8 mouse cellular contexts compared by ENCODE assay signal in genomic region chr2:167167515-167168212, GRCm38 (mm10). TPM values are rescaled to one million over a fixed set of nuclear protein-coding genes. Genes with fewer than 3 reads are reported as not detected.
DNase-seq lines count a peak whose midpoint lies in the region; ATAC-seq lines count a peak whose summit lies in the region.

No protein-coding gene starts in this region.

- no peak; the same call in 1 of the 2 replicates for ATAC-seq in heart, embryonic 13.5 days (ENCODE audit: extremely low read depth, insufficient number of reproducible peaks, low FRiP score, low TSS enrichment)

- no peaks in the 10 kb centered on the region for H3K9me3 ChIP-seq in heart, embryonic 13.5 days

- no peaks in the 10 kb centered on the region for H3K36me3 ChIP-seq in heart, embryonic 13.5 days

- peaks cover 24% of the 10 kb centered on the region for H3K4me1 ChIP-seq in heart, embryonic 13.5 days

- 38% methylated on average over 11 of the region's 11 CpGs for WGBS in heart, embryonic 13.5 days

- DNase-seq in adrenal gland, adult 8-10 months, result peak; percentile 18
- DNase-seq in adrenal gland, postnatal 4 days (ENCODE audit: low spot score in 2 of 2), result no peak
- DNase-seq in NIH3T3 (ENCODE audit: low read depth), result peak; percentile 71
- peak; percentile 35 for DNase-seq in lung, postnatal 14 days
- DNase-seq in frontal cortex, postnatal 36 days (ENCODE audit: low spot score in 2 of 2), result no peak
- DNase-seq in right cerebral cortex, postnatal 14 days, result no peak
- no peak for DNase-seq in embryo, embryonic 9.5 days (ENCODE audit: extremely low spot score)

- H3K27me3 ChIP-seq in heart, embryonic 13.5 days (replicated peaks), result peaks cover 6% of the 10 kb centered on the region; the same call in 1 of the 2 replicates

- H3K4me2 ChIP-seq in heart, embryonic 13.5 days, result no peak overlapping the region

- H3K9ac ChIP-seq in heart, embryonic 13.5 days, result no peak overlapping the region

- H3K27ac ChIP-seq in heart, embryonic 13.5 days (replicated peaks), result peak overlapping the region; percentile 59

- no peak overlapping the region for H3K4me3 ChIP-seq in heart, embryonic 13.5 days

RNA-seq across cellular contexts. Expression of gene Kcnb1, which starts 22.3 kb away (rescaled TPM):
- 10 to 100 TPM; 12.6 to 27.7 (median 18.8) TPM for total RNA-seq in adrenal gland, adult 8-10 months (2022)
- total RNA-seq in adrenal gland, postnatal 4 days (2021), result 10 to 100 TPM; 15.8 to 17.0 TPM
- polyA plus RNA-seq in heart, embryonic 13.5 days (2015; fragmentation: Nextera tagmentation; extraction: Ambion mirVana), result 0.19 and 0.49 TPM in 2 replicates

Comparison
In these comparisons a context has a peak if more than half of its experiments do, and no peak if none do; other contexts are left out.
1. DNase-seq: peak in adrenal gland, adult 8-10 months (single experiment), NIH3T3 (single experiment) and lung, postnatal 14 days (single experiment); none in adrenal gland, postnatal 4 days (0 of 2), frontal cortex, postnatal 36 days (0 of 2), right cerebral cortex, postnatal 14 days (single experiment) and embryo, embryonic 9.5 days (single experiment).